Mouse (Mus musculus): ENCODE data around the gene Dag1. TPM values are rescaled to one million over a fixed set of nuclear protein-coding genes. Genes with fewer than 3 reads are reported as not detected.
"Not testable (repeated sequence)": the region's sequence is repeated elsewhere in the genome, so short reads cannot be mapped to it uniquely, and the experiment has no call there.

Gene Dag1
- polyA plus RNA-seq, 1 experiment from 2014 or later: 136 TPM

DNA sequence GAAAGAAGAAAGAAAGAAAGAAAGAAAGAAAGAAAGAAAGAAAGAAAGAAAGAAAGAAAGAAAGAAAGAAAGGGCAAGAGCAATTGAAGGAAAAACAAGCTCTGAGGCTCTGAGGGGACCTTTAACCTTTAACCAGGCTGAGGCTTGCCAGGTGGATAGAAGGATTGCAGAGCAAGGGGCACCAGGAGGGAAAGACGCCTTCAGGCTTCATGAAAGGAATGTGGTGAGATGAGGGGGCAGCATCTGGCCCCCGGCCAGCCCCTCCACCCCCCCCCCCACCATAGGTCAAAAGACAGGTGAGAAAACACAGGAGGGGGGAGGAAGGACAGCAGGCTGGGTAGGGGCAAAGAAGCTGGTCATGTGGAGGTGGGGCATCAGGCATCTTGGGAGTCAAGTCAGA is 8.2 kb upstream of the Dag1 start:
- no peak for ATAC-seq (ENCODE audit: extremely low read depth, insufficient number of reproducible peaks, low FRiP score, low TSS enrichment)
- Histone ChIP-seq H3K27me3 (replicated peaks) (no peaks in the 10 kb centered on the region), H3K4me3 (no peak overlapping the region), H3K9ac (no peak overlapping the region), H3K4me2 (no peak overlapping the region), H3K9me3 (no peaks in the 10 kb centered on the region), H3K27ac (replicated peaks) (0 out of 2 replicates have a peak overlapping the region, but pooled peaks have one; percentile 1), H3K36me3 (no peaks in the 10 kb centered on the region), H3K4me1 (peaks cover 49% of the 10 kb centered on the region)
- 26% methylated on average over 2 of the region's 2 CpGs for WGBS

DNA sequence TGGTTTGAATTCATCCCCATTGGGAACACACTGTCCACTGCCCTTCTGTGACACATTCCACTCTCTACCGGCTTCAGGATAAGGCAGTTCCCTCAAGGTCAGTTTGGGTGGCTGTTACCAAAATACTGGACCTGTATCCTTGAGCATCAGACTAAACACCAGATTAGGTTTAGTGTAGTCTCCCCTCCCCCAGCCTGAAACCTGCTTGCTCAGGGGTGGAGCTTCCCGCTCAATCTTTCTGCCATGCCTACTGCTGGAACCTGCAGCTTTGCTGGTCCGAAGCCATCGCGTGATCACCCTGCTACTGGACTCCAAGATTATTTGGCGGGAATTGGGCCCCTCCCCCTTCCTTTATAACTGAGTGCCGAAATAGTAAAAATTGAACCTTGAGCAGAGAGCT is 4.9 kb upstream of the Dag1 start:
- H3K4me3 ChIP-seq; H3K36me3 ChIP-seq; H3K27me3 ChIP-seq (replicated peaks); H3K4me2 ChIP-seq; H3K9ac ChIP-seq; H3K9me3 ChIP-seq; ATAC-seq (ENCODE audit: extremely low read depth, insufficient number of reproducible peaks, low FRiP score, low TSS enrichment); H3K27ac ChIP-seq (replicated peaks): not testable (repeated sequence)
- H3K4me1 ChIP-seq: peaks cover 64% of the 10 kb centered on the region
- 66% methylated on average over 6 of the region's 7 CpGs for WGBS

DNA sequence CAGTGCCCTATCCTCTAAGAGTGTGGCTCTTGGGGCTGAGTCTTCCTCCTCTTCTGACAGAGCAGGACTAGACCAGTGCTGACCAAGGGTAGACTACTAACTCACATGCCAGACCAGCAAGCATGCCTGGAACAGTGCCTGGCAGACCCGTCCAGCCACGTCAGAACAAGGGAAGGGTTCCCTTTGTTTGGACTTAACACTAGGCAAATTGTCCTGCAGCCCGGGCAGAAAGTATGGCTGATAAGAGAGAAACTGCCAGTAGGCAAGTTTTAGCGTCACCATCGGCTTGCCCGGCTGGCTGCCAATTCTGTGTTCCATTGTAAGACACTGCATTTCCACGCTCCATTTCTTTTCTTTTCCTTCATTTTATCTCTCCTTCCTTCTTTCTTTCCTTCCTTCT is 3.9 kb upstream of the Dag1 start:
- Histone ChIP-seq H3K4me3 (no peak overlapping the region), H3K36me3 (no peaks in the 10 kb centered on the region), H3K4me1 (peaks cover 63% of the 10 kb centered on the region), H3K9me3 (no peaks in the 10 kb centered on the region), H3K27ac (replicated peaks) (peak overlapping the region; percentile 65), H3K4me2 (peak overlapping the region; percentile 5; the same call in 1 of the 2 replicates), H3K27me3 (replicated peaks) (no peaks in the 10 kb centered on the region), H3K9ac (no peak overlapping the region)
- WGBS: 38% methylated on average over 7 of the region's 7 CpGs
- no peak for ATAC-seq (ENCODE audit: extremely low read depth, insufficient number of reproducible peaks, low FRiP score, low TSS enrichment)

DNA sequence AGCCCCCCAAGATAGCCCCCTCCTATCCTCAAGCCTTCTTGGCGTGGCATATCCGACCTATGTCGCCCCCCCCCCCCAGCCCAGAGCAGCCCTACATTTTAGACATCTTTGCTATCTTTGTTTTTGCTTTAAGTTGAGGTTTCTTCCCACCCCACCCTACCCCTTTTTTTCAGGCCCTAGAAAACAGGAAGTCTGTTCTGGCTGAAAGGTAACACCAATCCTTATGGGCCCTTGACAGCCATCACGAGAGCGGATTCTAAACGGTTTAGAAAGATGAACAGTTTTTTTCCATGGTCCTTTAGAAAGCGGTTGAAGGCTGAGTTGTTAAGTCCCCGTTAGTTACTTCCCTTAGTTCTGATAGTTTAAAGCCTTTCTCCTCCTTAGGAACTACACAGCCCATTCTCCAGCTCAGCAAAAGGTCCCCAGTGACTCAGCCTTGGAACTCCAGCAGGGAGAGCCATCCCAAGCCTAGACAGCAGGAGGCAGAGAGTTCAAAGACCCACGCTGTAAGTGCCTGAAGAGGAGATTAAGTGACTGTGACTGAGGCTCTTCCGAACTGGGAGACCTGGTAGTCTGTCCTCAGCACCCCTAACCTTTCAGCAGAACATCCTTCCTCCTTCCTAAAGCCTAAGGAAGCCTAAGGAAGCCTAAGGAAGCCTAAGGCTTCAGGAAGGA is 2.6 kb upstream of the Dag1 start:
- peak overlapping the region; percentile 99 for H3K27ac ChIP-seq (replicated peaks)
- H3K4me3 ChIP-seq: no peak overlapping the region
- ATAC-seq (ENCODE audit: extremely low read depth, insufficient number of reproducible peaks, low FRiP score, low TSS enrichment): no peak
- no peaks in the 10 kb centered on the region for H3K36me3 ChIP-seq
- no peak overlapping the region for H3K9ac ChIP-seq
- peaks cover 65% of the 10 kb centered on the region for H3K4me1 ChIP-seq
- 57% methylated on average over 10 of the region's 10 CpGs for WGBS
- H3K4me2 ChIP-seq: no peak overlapping the region
- no peaks in the 10 kb centered on the region for H3K27me3 ChIP-seq (replicated peaks)
- no peaks in the 10 kb centered on the region for H3K9me3 ChIP-seq

DNA sequence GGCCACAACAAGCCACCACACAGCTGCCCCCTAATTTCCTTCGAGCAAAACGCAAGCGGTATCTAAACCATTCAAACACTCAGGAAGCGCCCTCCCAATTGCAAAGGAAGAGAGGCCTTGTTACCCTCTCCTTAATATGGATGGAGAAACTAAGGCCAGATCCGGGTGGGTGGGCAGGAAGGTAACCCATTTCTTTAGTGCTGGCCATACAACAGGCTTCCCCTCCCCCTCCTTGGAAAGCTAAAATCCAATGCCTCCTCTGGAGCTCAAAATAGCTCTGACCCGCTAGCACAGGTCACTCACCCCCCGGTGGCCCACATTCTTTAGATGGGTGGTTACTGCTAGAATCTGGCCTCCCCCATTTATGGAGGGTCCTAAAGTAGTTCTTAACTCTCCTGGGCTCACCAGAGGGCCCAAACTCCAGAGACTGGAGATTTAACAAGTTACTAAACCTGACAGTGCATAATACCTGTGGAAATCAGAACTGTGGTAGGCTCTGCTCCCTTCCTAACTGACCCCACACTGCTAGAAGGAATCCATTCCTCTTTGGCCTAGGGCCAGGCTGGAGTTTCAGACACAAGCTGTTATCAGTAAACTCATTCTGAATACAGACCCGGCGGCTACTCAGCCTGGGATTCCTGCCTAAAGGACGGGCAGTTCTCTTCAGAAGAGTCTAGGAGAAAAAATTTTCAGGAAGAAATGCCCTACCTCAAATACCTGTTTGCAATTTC is 598 bp upstream of the Dag1 start:
- Histone ChIP-seq H3K27ac (replicated peaks) (peak overlapping the region; percentile 99), H3K27me3 (replicated peaks) (no peaks in the 10 kb centered on the region), H3K4me3 (peak overlapping the region; percentile 87), H3K9ac (peak overlapping the region; percentile 96), H3K4me2 (peak overlapping the region; percentile 83), H3K9me3 (no peaks in the 10 kb centered on the region), H3K36me3 (peaks cover 4% of the 10 kb centered on the region; the same call in 1 of the 2 replicates), H3K4me1 (peaks cover 81% of the 10 kb centered on the region)
- no peak for ATAC-seq (ENCODE audit: extremely low read depth, insufficient number of reproducible peaks, low FRiP score, low TSS enrichment)
- WGBS: 3% methylated on average over 10 of the region's 10 CpGs

DNA sequence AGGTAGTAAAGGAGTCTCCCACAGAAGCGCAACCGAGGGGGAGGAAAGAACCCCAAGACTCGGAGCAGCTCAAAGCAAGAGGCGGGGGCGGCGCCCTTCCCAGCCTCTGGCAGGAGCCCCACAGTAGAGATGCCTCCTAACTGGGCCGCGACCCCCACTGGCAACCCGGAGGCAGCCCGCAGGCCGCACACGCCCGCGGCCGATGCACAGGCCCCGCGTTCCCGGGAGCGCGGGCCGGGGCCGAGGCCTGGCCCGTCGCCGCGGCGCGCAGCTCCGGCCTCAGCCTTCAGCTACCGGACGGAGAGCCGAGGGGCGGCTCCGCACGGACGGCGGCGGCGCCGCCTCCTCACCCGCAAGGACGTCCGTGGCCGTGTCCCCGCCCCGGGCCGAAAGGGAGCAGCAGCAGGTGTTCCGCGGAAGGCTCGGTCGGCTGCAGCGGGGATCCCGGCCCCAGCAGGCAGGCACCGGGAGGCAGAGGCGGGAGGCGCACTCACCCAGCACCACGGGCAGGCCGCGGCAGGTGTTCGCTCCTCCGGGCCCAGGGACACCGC is 552 bp downstream of the Dag1 start:
- Histone ChIP-seq H3K4me3 (peak overlapping the region; percentile 87), H3K9ac (peak overlapping the region; percentile 96), H3K27ac (replicated peaks) (peak overlapping the region; percentile 99), H3K4me1 (peaks cover 81% of the 10 kb centered on the region), H3K36me3 (peaks cover 4% of the 10 kb centered on the region; the same call in 1 of the 2 replicates), H3K4me2 (peak overlapping the region; percentile 83), H3K27me3 (replicated peaks) (no peaks in the 10 kb centered on the region), H3K9me3 (no peaks in the 10 kb centered on the region)
- peak; percentile 43 for ATAC-seq (ENCODE audit: extremely low read depth, insufficient number of reproducible peaks, low FRiP score, low TSS enrichment)
- under 1% methylated on average over 56 of the region's 62 CpGs for WGBS

DNA sequence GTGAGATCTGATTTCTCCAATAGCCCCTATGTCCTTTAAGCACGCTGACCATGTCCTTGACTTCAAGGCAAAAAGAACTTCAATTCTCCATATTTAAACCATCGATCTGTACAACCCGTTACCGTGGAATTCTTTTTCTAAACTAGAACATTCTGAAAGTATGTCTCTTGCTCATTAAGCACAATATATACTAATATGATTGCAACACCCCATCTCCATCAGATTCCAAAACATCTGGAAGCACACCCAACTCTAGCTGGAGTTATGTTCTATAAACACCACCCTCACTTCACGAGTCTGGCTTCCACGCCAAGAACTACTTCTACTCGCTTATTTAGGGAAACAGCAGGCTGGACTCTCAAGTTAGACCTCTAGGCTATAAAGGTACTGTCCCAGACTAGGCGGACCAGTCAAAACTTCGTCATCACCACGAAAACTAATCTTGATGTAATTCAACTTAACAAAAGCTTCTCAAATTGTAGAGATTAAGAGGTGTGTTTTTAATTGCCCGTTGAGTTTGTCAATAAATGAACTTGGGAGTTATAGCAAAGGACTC is 1.2 kb downstream of the Dag1 start:
- peak overlapping the region; percentile 99 for H3K27ac ChIP-seq (replicated peaks)
- peak overlapping the region; percentile 83 for H3K4me2 ChIP-seq
- H3K36me3 ChIP-seq: peaks cover 4% of the 10 kb centered on the region; the same call in 1 of the 2 replicates
- H3K27me3 ChIP-seq (replicated peaks): no peaks in the 10 kb centered on the region
- peak overlapping the region; percentile 87 for H3K4me3 ChIP-seq
- WGBS: 29% methylated on average over 11 of the region's 11 CpGs
- no peaks in the 10 kb centered on the region for H3K9me3 ChIP-seq
- H3K9ac ChIP-seq: peak overlapping the region; percentile 96
- peaks cover 75% of the 10 kb centered on the region for H3K4me1 ChIP-seq
- ATAC-seq (ENCODE audit: extremely low read depth, insufficient number of reproducible peaks, low FRiP score, low TSS enrichment): no peak

DNA sequence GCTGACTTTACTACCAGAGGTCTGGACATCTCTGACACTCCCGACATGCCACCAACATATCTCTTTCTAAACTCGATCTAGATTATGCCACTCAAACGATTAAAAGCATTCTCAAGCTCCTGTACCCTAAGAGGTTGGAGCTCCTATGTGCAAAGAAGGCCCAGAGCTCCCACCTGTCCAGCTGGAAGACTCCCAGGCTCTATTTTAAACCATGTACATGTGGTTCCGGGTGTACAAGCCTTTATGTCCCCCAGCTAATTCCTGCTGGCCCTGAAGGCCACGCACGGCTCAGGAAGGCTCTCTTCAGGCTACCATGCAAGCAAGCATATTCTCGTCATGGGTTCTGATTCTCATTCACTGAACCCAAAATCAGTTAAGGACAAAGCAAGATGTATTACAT is 1.9 kb downstream of the Dag1 start:
- Histone ChIP-seq H3K27ac (replicated peaks) (peak overlapping the region; percentile 99), H3K4me1 (peaks cover 77% of the 10 kb centered on the region), H3K9me3 (no peaks in the 10 kb centered on the region), H3K4me2 (peak overlapping the region; percentile 83), H3K27me3 (replicated peaks) (no peaks in the 10 kb centered on the region), H3K4me3 (peak overlapping the region; percentile 87), H3K36me3 (peaks cover 4% of the 10 kb centered on the region; the same call in 1 of the 2 replicates), H3K9ac (peak overlapping the region; percentile 96)
- ATAC-seq (ENCODE audit: extremely low read depth, insufficient number of reproducible peaks, low FRiP score, low TSS enrichment): no peak
- 34% methylated on average over 7 of the region's 7 CpGs for WGBS

DNA sequence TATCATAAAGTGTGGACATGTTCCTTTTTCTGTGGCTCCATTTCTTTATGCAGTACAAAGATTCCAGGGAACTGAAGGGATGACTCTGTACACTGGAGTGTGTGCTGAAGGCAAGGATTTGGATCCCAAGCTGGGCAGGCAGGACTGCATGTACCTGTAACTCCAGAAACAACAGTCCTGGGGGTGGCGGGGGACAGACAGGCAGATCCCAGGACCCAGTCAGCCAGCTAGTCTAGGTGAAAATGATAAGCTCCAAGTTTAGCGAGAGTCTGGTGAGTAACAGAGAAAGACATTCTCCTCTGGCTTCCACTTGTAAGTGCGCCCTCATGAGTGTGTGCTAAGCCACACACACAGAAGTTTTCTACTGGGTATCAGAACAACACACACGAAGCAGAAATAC is 3.2 kb downstream of the Dag1 start:
- Histone ChIP-seq H3K4me3 (0 out of 2 replicates have a peak overlapping the region, but pooled peaks have one; percentile 3), H3K36me3 (peaks cover 7% of the 10 kb centered on the region; the same call in 1 of the 2 replicates), H3K4me1 (peaks cover 74% of the 10 kb centered on the region), H3K9me3 (no peaks in the 10 kb centered on the region), H3K9ac (0 out of 2 replicates have a peak overlapping the region, but pooled peaks have one; percentile 28), H3K4me2 (peak overlapping the region; percentile 83), H3K27me3 (replicated peaks) (no peaks in the 10 kb centered on the region), H3K27ac (replicated peaks) (peak overlapping the region; percentile 31; the same call in 1 of the 2 replicates)
- WGBS: 36% methylated on average over 4 of the region's 4 CpGs
- ATAC-seq (ENCODE audit: extremely low read depth, insufficient number of reproducible peaks, low FRiP score, low TSS enrichment): no peak

DNA sequence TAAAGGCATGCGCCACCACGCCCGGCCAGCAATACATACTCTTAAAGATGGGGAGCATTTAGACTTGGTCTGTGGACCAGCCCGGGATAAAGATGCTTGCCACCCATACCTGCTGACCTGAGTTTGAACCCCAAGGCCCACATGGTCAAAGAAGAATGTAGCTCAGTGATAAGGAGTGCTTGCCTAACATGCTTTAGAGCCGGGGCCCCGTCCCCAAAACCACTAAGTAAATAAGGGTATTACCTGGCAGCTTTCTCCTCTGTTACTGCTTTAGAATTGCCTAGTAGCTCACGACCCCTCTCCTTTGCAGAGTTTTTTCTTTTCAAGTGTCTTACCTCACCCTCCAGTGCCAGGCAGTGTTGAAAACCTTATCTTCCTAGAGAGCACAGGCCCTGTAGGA is 11.0 kb downstream of the Dag1 start:
- H3K27me3 ChIP-seq (replicated peaks): no peaks in the 10 kb centered on the region
- H3K36me3 ChIP-seq: peaks cover 48% of the 10 kb centered on the region
- no peak overlapping the region for H3K4me2 ChIP-seq
- H3K9me3 ChIP-seq: no peaks in the 10 kb centered on the region
- no peak overlapping the region for H3K9ac ChIP-seq
- ATAC-seq (ENCODE audit: extremely low read depth, insufficient number of reproducible peaks, low FRiP score, low TSS enrichment): no peak
- WGBS: 65% methylated on average over 7 of the region's 7 CpGs
- no peak overlapping the region for H3K4me3 ChIP-seq
- peaks cover 35% of the 10 kb centered on the region for H3K4me1 ChIP-seq
- no peak overlapping the region for H3K27ac ChIP-seq (replicated peaks)

DNA sequence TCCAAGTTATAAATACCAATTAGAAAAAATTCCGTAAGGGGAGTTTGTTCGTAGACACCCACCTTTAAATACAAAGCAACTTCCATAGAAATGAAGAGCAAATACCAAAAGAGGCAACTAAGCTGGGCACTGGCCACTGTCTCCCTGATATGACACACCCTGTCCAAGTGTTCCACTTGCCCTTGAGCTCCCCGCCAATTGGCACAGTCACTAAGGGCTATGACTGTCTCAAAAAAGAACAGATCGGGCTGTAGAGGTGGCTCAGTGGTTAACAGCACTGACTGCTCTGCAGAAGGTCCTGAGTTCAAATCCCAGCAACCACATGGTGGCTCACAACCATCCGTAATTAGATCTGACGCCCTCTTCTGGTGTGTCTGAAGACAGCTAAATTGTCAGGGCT is 11.9 kb downstream of the Dag1 start:
- Histone ChIP-seq H3K36me3 (peaks cover 55% of the 10 kb centered on the region), H3K4me1 (peaks cover 29% of the 10 kb centered on the region), H3K27ac (replicated peaks) (no peak overlapping the region), H3K4me3 (no peak overlapping the region), H3K9me3 (no peaks in the 10 kb centered on the region), H3K4me2 (no peak overlapping the region), H3K9ac (no peak overlapping the region), H3K27me3 (replicated peaks) (no peaks in the 10 kb centered on the region)
- ATAC-seq (ENCODE audit: extremely low read depth, insufficient number of reproducible peaks, low FRiP score, low TSS enrichment): no peak
- WGBS: 82% methylated on average over 6 of the region's 6 CpGs

Measured in heart, embryonic 13.5 days (tissue).